Mouse (Mus musculus) forebrain, embryonic 11.5 days (tissue): ENCODE measurements around the gene Plekhb2. TPM values are rescaled to one million over a fixed set of nuclear protein-coding genes. Genes with fewer than 3 reads are reported as not detected.

Experiments
- ATAC-seq: fragments of 200-750 bp; cut with Nextera tagmentation; replicated peaks from 2 replicates; pipeline ENCODE4 v1.8.0; 2017; ENCODE audit warnings: moderate TSS enrichment; ENCODE audit not compliant: low FRiP score
- DNase-seq: peaks from one replicate; pipeline ENCODE4 v3.0.0-alpha.2; 2017; ENCODE audit warnings: low spot score
- H3K27ac ChIP-seq: fragments of 300-500 bp; sonication (generic); 2 replicates; pipeline ENCODE4 v1.5.1; 2014; ENCODE audit warnings: low read depth, low read length
- H3K27me3 ChIP-seq: fragments of 300-500 bp; sonication (generic); 2 replicates; pipeline ENCODE4 v1.6.1; 2014; ENCODE audit warnings: mild to moderate bottlenecking, low read length, mixed read lengths; ENCODE audit not compliant: control insufficient read depth, insufficient read depth
- H3K36me3 ChIP-seq: fragments of 300-500 bp; sonication (generic); 2 replicates; pipeline ENCODE4 v1.6.1; 2014; ENCODE audit warnings: mild to moderate bottlenecking, low read length, moderate library complexity, mixed read lengths; ENCODE audit not compliant: control insufficient read depth, insufficient read depth
- H3K4me1 ChIP-seq: fragments of 300-500 bp; sonication (generic); replicated peaks from 2 replicates; pipeline ENCODE4 v1.6.1; 2014; ENCODE audit warnings: low read length, mixed read lengths; ENCODE audit not compliant: control insufficient read depth, insufficient read depth
- H3K4me2 ChIP-seq: fragments of 300-500 bp; sonication (generic); 2 replicates; pipeline ENCODE4 v1.6.1; 2014; ENCODE audit warnings: low read depth, mild to moderate bottlenecking, low read length, moderate library complexity, mixed read lengths; ENCODE audit not compliant: severe bottlenecking
- H3K4me3 ChIP-seq: fragments of 300-500 bp; sonication (generic); 2 replicates; pipeline ENCODE4 v1.5.1; 2014; ENCODE audit warnings: low read depth, low read length
- H3K9ac ChIP-seq: fragments of 300-500 bp; sonication (generic); 2 replicates; pipeline ENCODE4 v1.6.1; 2014; ENCODE audit warnings: low read length
- H3K9me3 ChIP-seq: fragments of 300-500 bp; sonication (generic); 2 replicates; pipeline ENCODE4 v1.6.1; 2016; ENCODE audit warnings: low read length, mixed read lengths; ENCODE audit not compliant: control insufficient read depth
- WGBS: fragments of 180-500 bp; shearing (Covaris S2); extraction: QIAGEN DNeasy Blood & Tissue Kit; methylation state at CpG from one replicate; pipeline ENCODE4 v1.1.7; 2014; 5-methylcytosine and 5-hydroxymethylcytosine counted together
- polyA plus RNA-seq: library from polyadenylated mRNA; unstranded; fragments of >200 nt; fragmentation: Nextera tagmentation; extraction: Ambion mirVana; gene quantifications from 2 replicates; pipeline ENCODE4 v1.2.1, GENCODE M21; 2014

Plekhb2 gene
- polyA plus RNA-seq, 1 experiment from 2014 or later = 50.2 TPM

DNA sequence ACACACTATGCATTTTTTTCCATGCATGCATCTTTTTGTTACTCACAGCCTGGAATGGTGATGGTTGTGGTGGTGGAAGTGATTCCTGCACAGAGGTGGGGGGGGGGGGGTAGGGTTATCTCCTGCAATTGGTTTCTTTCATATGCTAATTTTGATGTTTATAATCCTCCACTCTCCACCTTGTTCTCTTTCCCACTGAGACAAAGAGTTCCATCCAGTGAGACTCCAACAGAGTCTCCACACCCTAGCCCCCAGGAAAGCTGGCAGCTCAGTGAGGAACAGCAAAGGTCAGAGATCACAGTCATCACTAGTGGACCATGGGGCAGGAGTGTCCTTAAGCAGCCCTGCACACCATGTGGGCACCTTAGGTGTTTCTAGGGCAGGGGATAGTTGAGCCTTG lies 34.0 kb downstream of the Plekhb2 start:
- H3K27me3 ChIP-seq = no peaks in the 10 kb centered on the region
- H3K36me3 ChIP-seq = no peaks in the 10 kb centered on the region
- no peak overlapping the region for H3K9ac ChIP-seq
- H3K9me3 ChIP-seq = no peaks in the 10 kb centered on the region
- ATAC-seq = no peak
- no peak overlapping the region for H3K4me2 ChIP-seq
- no peak for DNase-seq
- H3K4me1 ChIP-seq = no peaks in the 10 kb centered on the region
- H3K27ac ChIP-seq = no peak overlapping the region
- H3K4me3 ChIP-seq = no peak overlapping the region

GRCm38 (mm10) chr1:34891559-34892289 lies 41.9 kb downstream of the Plekhb2 start:
- WGBS = 63% methylated on average over 14 of the region's 14 CpGs
- H3K9me3 ChIP-seq = no peaks in the 10 kb centered on the region

DNA sequence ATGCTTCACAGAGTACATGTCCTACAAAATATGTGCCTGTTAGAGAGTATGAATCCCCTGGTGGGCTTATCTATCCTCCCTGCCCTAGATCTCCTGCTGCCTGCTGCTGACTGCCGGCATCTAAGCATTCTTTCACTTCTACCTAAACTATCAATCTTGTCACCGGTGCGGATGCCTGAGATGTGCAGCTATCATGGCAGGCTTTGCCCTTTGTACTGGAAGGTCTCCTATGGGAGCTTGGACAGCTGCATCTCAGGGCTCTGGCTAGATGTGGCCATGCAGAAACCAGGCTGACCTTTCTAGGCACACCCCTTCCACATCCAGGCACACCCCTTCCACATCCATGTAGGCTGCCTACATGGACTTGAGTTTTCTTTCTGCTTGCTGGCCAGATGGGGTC lies 42.7 kb downstream of the Plekhb2 start:
- Histone ChIP-seq H3K4me3 (no peak overlapping the region), H3K4me2 (no peak overlapping the region), H3K9me3 (no peaks in the 10 kb centered on the region), H3K4me1 (no peaks in the 10 kb centered on the region), H3K27me3 (no peaks in the 10 kb centered on the region), H3K27ac (no peak overlapping the region), H3K9ac (no peak overlapping the region), H3K36me3 (no peaks in the 10 kb centered on the region)
- WGBS = 93% methylated on average over 3 of the region's 3 CpGs
- DNase-seq (no peak), ATAC-seq (no peak)

More at GRCm38 (mm10) chr1:34891559-34892289, 41.9 kb downstream of the Plekhb2 start:
- Histone ChIP-seq H3K4me3 (no peak overlapping the region), H3K9ac (no peak overlapping the region), H3K4me2 (no peak overlapping the region), H3K27ac (no peak overlapping the region), H3K36me3 (no peaks in the 10 kb centered on the region), H3K27me3 (no peaks in the 10 kb centered on the region), H3K4me1 (no peaks in the 10 kb centered on the region)
- ATAC-seq (no peak), DNase-seq (peak; percentile 66)

GRCm38 (mm10) chr1:34893331-34893730 lies 43.6 kb downstream of the Plekhb2 start:
- H3K4me1 ChIP-seq = no peaks in the 10 kb centered on the region
- no peak overlapping the region for H3K27ac ChIP-seq
- H3K9me3 ChIP-seq = no peaks in the 10 kb centered on the region
- no peaks in the 10 kb centered on the region for H3K27me3 ChIP-seq
- no peak overlapping the region for H3K4me3 ChIP-seq
- WGBS = 76% methylated on average over 4 of the region's 4 CpGs
- no peak for ATAC-seq
- no peaks in the 10 kb centered on the region for H3K36me3 ChIP-seq
- H3K4me2 ChIP-seq = no peak overlapping the region
- no peak for DNase-seq
- H3K9ac ChIP-seq = no peak overlapping the region

DNA sequence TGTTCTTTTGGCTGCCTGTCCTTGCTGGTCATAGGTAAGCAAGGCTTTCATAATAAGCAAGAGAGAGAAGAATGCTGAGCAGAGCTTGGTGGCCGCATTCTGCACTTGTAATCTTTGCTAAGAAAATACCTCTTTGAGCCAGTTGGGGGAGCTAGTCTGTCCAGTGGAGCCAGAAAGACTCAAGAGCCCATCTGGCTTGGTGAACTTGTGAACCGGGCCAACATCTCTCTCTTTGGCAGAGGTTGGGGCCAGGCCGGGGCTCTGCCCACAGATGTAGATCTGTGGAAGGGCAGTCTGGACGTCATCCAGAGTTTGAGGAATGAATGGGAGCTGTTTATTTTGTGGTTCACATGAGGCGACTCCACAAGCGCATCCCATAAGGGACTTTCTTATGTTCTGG lies 44.1 kb downstream of the Plekhb2 start:
- no peaks in the 10 kb centered on the region for H3K27me3 ChIP-seq
- H3K4me2 ChIP-seq = no peak overlapping the region
- no peaks in the 10 kb centered on the region for H3K9me3 ChIP-seq
- H3K36me3 ChIP-seq = no peaks in the 10 kb centered on the region
- H3K9ac ChIP-seq = no peak overlapping the region
- no peak overlapping the region for H3K27ac ChIP-seq
- H3K4me1 ChIP-seq = no peaks in the 10 kb centered on the region
- WGBS = 81% methylated on average over 6 of the region's 6 CpGs
- DNase-seq = no peak
- H3K4me3 ChIP-seq = no peak overlapping the region
- ATAC-seq = no peak

- no peak overlapping the region for H3K9ac ChIP-seq
- no peak overlapping the region for H3K27ac ChIP-seq
- H3K27me3 ChIP-seq = no peaks in the 10 kb centered on the region
- no peak for DNase-seq
- H3K4me1 ChIP-seq = no peaks in the 10 kb centered on the region
- H3K36me3 ChIP-seq = no peaks in the 10 kb centered on the region
- no peak for ATAC-seq
- H3K4me2 ChIP-seq = no peak overlapping the region
- 91% methylated on average over 5 of the region's 5 CpGs for WGBS
- H3K9me3 ChIP-seq = no peaks in the 10 kb centered on the region
- H3K4me3 ChIP-seq = no peak overlapping the region
Measured at GRCm38 (mm10) chr1:34896102-34896501, 46.3 kb downstream of the Plekhb2 start.

GRCm38 (mm10) chr1:34896898-34897297 lies 47.1 kb downstream of the Plekhb2 start:
- ATAC-seq (no peak), DNase-seq (no peak)
- no peaks in the 10 kb centered on the region for H3K9me3 ChIP-seq
- no peaks in the 10 kb centered on the region for H3K36me3 ChIP-seq
- no peaks in the 10 kb centered on the region for H3K27me3 ChIP-seq
- no peak overlapping the region for H3K4me2 ChIP-seq
- no peak overlapping the region for H3K9ac ChIP-seq
- no peak overlapping the region for H3K4me3 ChIP-seq
- H3K27ac ChIP-seq = no peak overlapping the region
- 55% methylated on average over 4 of the region's 4 CpGs for WGBS
- H3K4me1 ChIP-seq = no peaks in the 10 kb centered on the region

- H3K9ac ChIP-seq = no peak overlapping the region
- no peak overlapping the region for H3K27ac ChIP-seq
- no peak for ATAC-seq
- H3K9me3 ChIP-seq = peaks cover 8% of the 10 kb centered on the region; the same call in 1 of the 2 replicates
- H3K4me1 ChIP-seq = no peaks in the 10 kb centered on the region
- H3K4me2 ChIP-seq = no peak overlapping the region
- no peak for DNase-seq
- H3K36me3 ChIP-seq = no peaks in the 10 kb centered on the region
- WGBS = 91% methylated on average over 15 of the region's 15 CpGs
- no peaks in the 10 kb centered on the region for H3K27me3 ChIP-seq
- H3K4me3 ChIP-seq = no peak overlapping the region
Measured at GRCm38 (mm10) chr1:34928656-34929055, 78.9 kb downstream of the Plekhb2 start.
